Mouse (Mus musculus): ENCODE results near the gene Gpr68.

Gene Gpr68

GRCm38 (mm10) chr12:100907598-100908297, at the start of gene Gpr68:
Gene Gpr68 (minus strand): TSS chr12:100908198.
- DNase-seq (ENCODE audit: low spot score in 2 of 2): no peak

GRCm38 (mm10) chr12:100957257-100957656, 49.3 kb upstream of the Gpr68 start:
- DNase-seq (ENCODE audit: low spot score in 2 of 2): no peak

- no peak for DNase-seq (ENCODE audit: low spot score in 2 of 2)
Measured at GRCm38 (mm10) chr12:100956825-100957224, 48.8 kb upstream of the Gpr68 start.

GRCm38 (mm10) chr12:100956028-100956427, 48.0 kb upstream of the Gpr68 start:
- DNase-seq (ENCODE audit: low spot score in 2 of 2): no peak

- DNase-seq (ENCODE audit: low spot score in 2 of 2): no peak
Measured at GRCm38 (mm10) chr12:100953926-100954325, 45.9 kb upstream of the Gpr68 start.

- DNase-seq (ENCODE audit: low spot score in 2 of 2): peak; percentile 63 to 75
Measured at GRCm38 (mm10) chr12:100952193-100952931, 44.4 kb upstream of the Gpr68 start.

- DNase-seq (ENCODE audit: low spot score in 2 of 2): no peak
Measured at GRCm38 (mm10) chr12:100949146-100949545, 41.1 kb upstream of the Gpr68 start.

- no peak for DNase-seq (ENCODE audit: low spot score in 2 of 2)
Measured at GRCm38 (mm10) chr12:100948021-100948420, 40.0 kb upstream of the Gpr68 start.

- DNase-seq (ENCODE audit: low spot score in 2 of 2): no peak
Measured at GRCm38 (mm10) chr12:100945948-100946347, 38.0 kb upstream of the Gpr68 start.

- no peak for DNase-seq (ENCODE audit: low spot score in 2 of 2)
Measured at GRCm38 (mm10) chr12:100945501-100945900, 37.5 kb upstream of the Gpr68 start.

- DNase-seq (ENCODE audit: low spot score in 2 of 2): no peak
Measured at GRCm38 (mm10) chr12:100944921-100945336, 36.9 kb upstream of the Gpr68 start.

GRCm38 (mm10) chr12:100943146-100943545, 35.1 kb upstream of the Gpr68 start:
- no peak for DNase-seq (ENCODE audit: low spot score in 2 of 2)

- no peak for DNase-seq (ENCODE audit: low spot score in 2 of 2)
Measured at GRCm38 (mm10) chr12:100941361-100941760, 33.4 kb upstream of the Gpr68 start.

- DNase-seq (ENCODE audit: low spot score in 2 of 2): no peak
Measured at GRCm38 (mm10) chr12:100937441-100938360, 29.7 kb upstream of the Gpr68 start.

- no peak for DNase-seq (ENCODE audit: low spot score in 2 of 2)
Measured at GRCm38 (mm10) chr12:100936737-100937136, 28.7 kb upstream of the Gpr68 start.

- peak; percentile 73 to 82 for DNase-seq (ENCODE audit: low spot score in 2 of 2)
Measured at GRCm38 (mm10) chr12:100936116-100936515, 28.1 kb upstream of the Gpr68 start.

- no peak for DNase-seq (ENCODE audit: low spot score in 2 of 2)
Measured at GRCm38 (mm10) chr12:100934796-100935195, 26.8 kb upstream of the Gpr68 start.

GRCm38 (mm10) chr12:100931653-100932052, 23.7 kb upstream of the Gpr68 start:
- no peak for DNase-seq (ENCODE audit: low spot score in 2 of 2)

- no peak for DNase-seq (ENCODE audit: low spot score in 2 of 2)
Measured at GRCm38 (mm10) chr12:100928286-100928685, 20.3 kb upstream of the Gpr68 start.

GRCm38 (mm10) chr12:100925644-100926619, 17.9 kb upstream of the Gpr68 start:
- peak in 1 of 2 experiments; percentile 50 for DNase-seq (ENCODE audit: low spot score in 2 of 2)

All from frontal cortex, postnatal 25 days (tissue).